Mouse (Mus musculus): Measurements from ENCODE around the gene Cbx4.

GRCm38 (mm10) chr11:119134586-119134985, 48.6 kb upstream of the Cbx4 start:
- no peak for TF ChIP-seq CTCF (IDR thresholded peaks at IDR 0.05; ENCODE audit: low read depth)
- TF ChIP-seq EP300 (IDR thresholded peaks at IDR 0.05; ENCODE audit: low read depth): no peak

All from heart, postnatal 0 days (tissue).